Mouse (Mus musculus): ENCODE measurements around the gene Foxe1.

DNA sequence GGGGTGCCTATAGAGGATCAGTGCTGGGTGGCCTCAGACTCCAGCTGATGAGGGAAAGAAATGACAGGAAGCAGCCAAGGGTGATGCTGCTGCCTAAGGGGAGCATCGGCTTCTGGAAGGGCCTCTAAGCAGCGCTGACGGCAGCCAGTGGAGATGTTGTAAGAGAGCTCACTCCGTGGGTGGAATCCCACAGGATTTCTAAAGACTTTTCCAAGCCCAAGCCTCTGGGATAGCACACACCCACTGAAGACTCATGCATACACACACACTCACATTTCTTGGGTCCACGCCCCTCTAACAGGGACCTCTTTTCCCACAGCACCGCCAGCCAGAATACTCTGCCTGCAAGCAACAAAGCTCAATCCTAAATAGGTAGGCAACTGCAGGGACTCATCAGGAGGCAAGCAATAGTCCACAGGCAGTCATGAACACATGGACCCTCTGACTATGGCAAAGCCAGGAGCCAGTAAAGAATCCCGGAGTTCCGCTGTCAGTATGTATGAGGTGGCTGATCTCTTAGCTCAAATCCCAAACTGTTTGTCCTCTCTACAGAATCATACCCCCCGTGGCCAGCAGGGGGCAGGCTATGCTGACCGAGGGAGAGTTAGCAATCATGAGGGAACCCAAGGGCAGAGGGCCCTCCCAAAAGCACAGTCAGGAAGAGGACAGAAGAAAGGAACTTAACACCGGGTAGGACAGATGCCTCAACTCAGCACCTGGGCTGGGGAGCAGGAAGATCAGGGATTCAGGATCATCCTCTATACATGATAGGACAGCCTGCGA lies 13.1 kb downstream of the Foxe1 start:
- TF ChIP-seq CTCF (IDR thresholded peaks at IDR 0.05; ENCODE audit: extremely low read depth, insufficient read length, insufficient replicate concordance, low read depth, low read length) (peak; percentile 78; the same call in 1 of the 2 replicates), POLR2A (IDR thresholded peaks at IDR 0.05; ENCODE audit: low read depth, low read length) (no peak)

All from small intestine, adult 2 months (tissue).